Mouse (Mus musculus): ENCODE measurements around the gene Hist1h2ag. TPM values are rescaled to one million over a fixed set of nuclear protein-coding genes. Genes with fewer than 3 reads are reported as not detected.
A peak's percentile ranks its signal among the peaks of the same experiment; 100 is the strongest.
"Not testable (repeated sequence)": the region's sequence is repeated elsewhere in the genome, so short reads cannot be mapped to it uniquely, and the experiment has no call there.

The Hist1h2ag gene
- total RNA-seq (2021), result 1 to 10 TPM; 8.1 to 9.2 TPM
- long read RNA-seq, experiment 1, result 0 reads
- long read RNA-seq, experiment 2, result 0 reads

- intact Hi-C loops (cut with DNase I), result loop anchor here (5.0 to 10.0 kb wide), 5 partner anchors 288 to 1719 kb away; partner anchors contain the start of genes Hist1h1a, Hist1h1c, Hist1h1t and Hist1h2af
- peak within 1 kb of the TSS; percentile 51 for H3K4me3 ChIP-seq
- peak; percentile 74 to 86 for DNase-seq (ENCODE audit: extremely low spot score in 1 of 2, low spot score in 2 of 2)
- H3K27ac ChIP-seq, result peak within 1 kb of the TSS; percentile 85
Observed at GRCm38 (mm10) chr13:22042568-22043502, at the start of gene Hist1h2ag, which contains the start of gene Hist1h2bj. Hist1h2ag (minus strand) TSS chr13:22042944. Hist1h2bj (plus strand) TSS chr13:22043214.

DNA sequence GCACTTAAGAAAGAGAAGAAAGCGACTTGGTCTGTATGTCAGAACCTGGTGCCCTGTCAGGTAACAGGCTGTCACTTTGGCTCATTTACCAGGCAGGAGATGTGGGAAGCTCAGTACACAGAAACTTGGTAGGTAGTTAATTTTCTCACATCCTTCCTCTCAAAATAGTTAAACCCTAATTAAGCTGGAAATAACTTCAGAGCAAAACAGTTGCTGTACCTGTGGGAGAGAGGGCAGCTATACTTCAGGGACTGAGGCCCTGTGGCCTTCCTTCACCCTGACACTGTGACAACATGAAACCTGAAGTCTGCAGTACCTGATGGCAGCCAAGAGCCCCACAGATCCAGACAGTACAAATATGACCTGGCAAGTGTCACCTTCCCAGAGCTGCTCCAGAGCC is 41.4 kb upstream of the Hist1h2ag start, which contains the start of gene Vmn1r188:
Gene Vmn1r188 (plus strand): TSS at position 301 of the 400 bp plus-strand sequence.
- H3K27ac ChIP-seq; H3K4me3 ChIP-seq; DNase-seq (ENCODE audit: extremely low spot score in 1 of 2, low spot score in 2 of 2); intact Hi-C loops (cut with DNase I): not testable (repeated sequence)

DNA sequence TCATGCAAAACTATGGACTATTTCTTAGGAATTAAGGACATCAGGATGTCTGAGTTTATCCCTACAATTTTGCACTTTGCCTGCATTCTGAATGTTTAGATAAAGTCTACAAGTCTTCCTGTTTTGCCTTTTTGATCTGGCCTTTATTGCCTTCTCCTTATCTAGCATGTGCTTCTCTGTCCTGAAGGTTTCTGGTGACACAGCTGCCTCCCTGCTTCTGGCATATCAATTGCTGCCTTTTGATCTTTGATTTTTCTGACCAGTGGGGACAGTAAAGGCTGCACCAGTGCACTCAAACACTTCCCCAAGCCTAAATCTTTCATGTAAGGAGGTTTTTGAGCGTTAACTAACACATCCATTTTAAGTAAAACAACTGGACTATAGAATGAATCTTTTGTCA is 20.7 kb upstream of the Hist1h2ag start:
- DNase-seq (ENCODE audit: extremely low spot score in 1 of 2, low spot score in 2 of 2), result no peak
- Histone ChIP-seq H3K27ac (no peak overlapping the region), H3K4me3 (no peak overlapping the region)
- no peak for TF ChIP-seq CTCF (IDR thresholded peaks at IDR 0.05)
- intact Hi-C loops (cut with DNase I), result no loop called here

DNA sequence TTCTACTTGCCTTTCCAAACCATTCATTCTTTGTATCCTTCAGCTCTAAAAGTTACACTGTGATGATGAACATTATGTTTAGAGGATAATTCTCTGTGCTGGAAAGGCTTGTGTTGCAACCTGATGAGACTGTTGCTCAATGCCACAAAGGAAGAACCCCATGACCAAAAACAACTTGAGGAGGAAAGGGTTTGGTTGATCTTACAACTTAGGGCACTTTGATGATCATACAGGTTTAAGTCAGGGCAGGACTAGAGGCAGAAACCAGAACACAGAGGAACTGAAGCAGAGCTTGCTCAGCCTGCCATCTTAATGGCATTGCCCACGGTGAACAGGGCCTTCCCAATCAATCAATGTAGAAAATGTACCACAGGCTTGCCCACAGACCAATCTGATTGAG is 18.7 kb upstream of the Hist1h2ag start:
- intact Hi-C loops (cut with DNase I), result no loop called here
- no peak for TF ChIP-seq CTCF (IDR thresholded peaks at IDR 0.05)
- Histone ChIP-seq H3K4me3 (no peak overlapping the region), H3K27ac (no peak overlapping the region)
- DNase-seq (ENCODE audit: extremely low spot score in 1 of 2, low spot score in 2 of 2), result no peak

DNA sequence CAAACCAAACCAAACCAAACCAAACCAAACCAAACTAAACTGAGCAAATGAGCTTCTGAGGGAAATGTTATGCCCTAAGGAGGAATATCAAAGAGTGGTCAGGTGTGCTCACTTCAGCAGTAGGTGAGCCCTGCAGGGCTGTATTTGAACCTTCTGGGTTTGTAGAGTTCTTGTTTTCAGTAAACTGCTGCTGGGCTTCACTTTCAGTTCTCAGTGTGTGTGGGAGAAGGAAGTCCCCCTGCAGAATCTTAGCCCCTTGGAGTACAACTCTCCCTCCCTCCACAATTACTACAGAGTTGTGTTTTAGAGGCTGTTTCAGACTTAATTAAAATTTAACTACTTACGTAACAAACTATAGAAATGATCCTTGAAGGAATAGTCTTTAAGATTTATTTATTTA is 11.0 kb upstream of the Hist1h2ag start:
- intact Hi-C loops (cut with DNase I), result loop anchor here (5.0 kb wide), 2 partner anchors 341 to 1359 kb away; no protein-coding TSS in a partner anchor
- no peak for TF ChIP-seq CTCF (IDR thresholded peaks at IDR 0.05)
- Histone ChIP-seq H3K4me3 (no peak overlapping the region), H3K27ac (no peak overlapping the region)
- no peak for DNase-seq (ENCODE audit: extremely low spot score in 1 of 2, low spot score in 2 of 2)

GRCm38 (mm10) chr13:22051523-22051859 is 8.7 kb upstream of the Hist1h2ag start:
- H3K27ac ChIP-seq, result peak overlapping the region; percentile 74
- DNase-seq (ENCODE audit: extremely low spot score in 1 of 2, low spot score in 2 of 2), result no peak
- intact Hi-C loops (cut with DNase I), result loop anchor here (5.0 kb wide), 2 partner anchors 339 to 1361 kb away; no protein-coding TSS in a partner anchor
- TF ChIP-seq CTCF (IDR thresholded peaks at IDR 0.05), result no peak
- peak overlapping the region; percentile 73 for H3K4me3 ChIP-seq

- peak overlapping the region; percentile 74 for H3K27ac ChIP-seq
- peak overlapping the region; percentile 73 for H3K4me3 ChIP-seq
- TF ChIP-seq CTCF (IDR thresholded peaks at IDR 0.05), result peak; percentile 59
- peak; percentile 87 to 90 for DNase-seq (ENCODE audit: extremely low spot score in 1 of 2, low spot score in 2 of 2)
- intact Hi-C loops (cut with DNase I), result loop anchor here (5.0 kb wide), 2 partner anchors 339 to 1361 kb away; no protein-coding TSS in a partner anchor
Observed at GRCm38 (mm10) chr13:22050591-22051522, 8.1 kb upstream of the Hist1h2ag start.

DNA sequence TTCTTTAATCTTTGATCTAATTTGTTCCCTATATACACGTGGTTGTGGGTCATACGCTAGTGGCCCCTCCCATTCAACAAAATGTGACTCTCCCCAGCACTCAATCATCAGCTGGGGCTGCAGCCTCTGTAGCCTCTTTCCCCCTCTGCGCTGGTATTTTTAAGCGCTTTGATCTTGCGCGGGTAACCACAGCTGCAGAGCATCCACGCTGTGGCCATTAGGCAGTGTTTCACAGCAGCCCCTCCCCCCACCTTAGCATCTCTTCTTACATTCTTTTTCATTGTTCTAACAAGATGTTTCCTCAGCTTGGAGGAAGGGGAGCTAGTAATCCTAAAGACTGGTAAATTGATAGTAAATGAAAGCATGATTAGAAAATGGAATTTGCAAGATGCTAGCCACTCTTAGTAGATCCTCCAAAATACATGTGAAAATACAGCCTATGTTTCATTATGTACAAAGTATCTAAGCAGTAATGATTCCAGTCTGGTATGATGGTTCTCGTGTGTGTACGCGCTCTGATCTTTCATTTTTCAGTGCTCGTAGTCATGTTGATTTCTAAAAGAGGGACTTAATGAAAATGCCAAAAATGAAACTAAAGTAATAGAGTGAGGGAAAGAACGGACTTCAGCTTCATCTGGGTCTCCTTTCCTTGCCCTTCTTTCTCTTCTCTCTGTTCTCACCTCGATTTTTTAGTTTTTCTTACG is 7.1 kb upstream of the Hist1h2ag start:
- Histone ChIP-seq H3K27ac (peak overlapping the region; percentile 74; the same call in 1 of the 2 replicates), H3K4me3 (peak overlapping the region; percentile 73)
- no peak for TF ChIP-seq CTCF (IDR thresholded peaks at IDR 0.05)
- DNase-seq (ENCODE audit: extremely low spot score in 1 of 2, low spot score in 2 of 2), result no peak
- intact Hi-C loops (cut with DNase I), result loop anchor here (5.0 to 10.0 kb wide), 4 partner anchors 295 to 1362 kb away; partner anchors contain the start of genes Hist1h2ak, Hist1h2bn and Hist1h4k

- no peak for TF ChIP-seq CTCF (IDR thresholded peaks at IDR 0.05)
- Histone ChIP-seq H3K27ac (no peak overlapping the region), H3K4me3 (no peak overlapping the region)
- intact Hi-C loops (cut with DNase I), result loop anchor here (5.0 to 10.0 kb wide), 2 partner anchors 294 to 1223 kb away; partner anchors contain the start of genes Hist1h2ak, Hist1h2bn and Hist1h4k
- DNase-seq (ENCODE audit: extremely low spot score in 1 of 2, low spot score in 2 of 2), result no peak
Observed at GRCm38 (mm10) chr13:22049041-22049440, 6.3 kb upstream of the Hist1h2ag start.

- intact Hi-C loops (cut with DNase I), result loop anchor here (5.0 to 10.0 kb wide), 2 partner anchors 291 to 1227 kb away; partner anchors contain the start of genes Hist1h2ak, Hist1h2bn and Hist1h4k
- DNase-seq (ENCODE audit: extremely low spot score in 1 of 2, low spot score in 2 of 2), result no peak
- TF ChIP-seq CTCF (IDR thresholded peaks at IDR 0.05), result no peak
- Histone ChIP-seq H3K27ac (no peak overlapping the region), H3K4me3 (no peak overlapping the region)
Observed at GRCm38 (mm10) chr13:22045311-22045710, 2.6 kb upstream of the Hist1h2ag start.

Data from left cerebral cortex, adult 2 months (tissue).